Mouse (Mus musculus): ENCODE measurements around the gene Cfap74.

- TF ChIP-seq CTCF (IDR thresholded peaks at IDR 0.05 in 2 of 3, conservative IDR thresholded peaks at IDR 0.05 in 1 of 3; ENCODE audit: control insufficient read depth in 1 of 3, insufficient read depth in 1 of 3, low read depth in 2 of 3, low read length in 3 of 3, poor library complexity in 1 of 3, severe bottlenecking in 1 of 3): no peak
- TF ChIP-seq TBP (IDR thresholded peaks at IDR 0.05; ENCODE audit: low read depth, low read length): no peak
- no peak for TF ChIP-seq ZC3H11A (IDR thresholded peaks at IDR 0.05; ENCODE audit: low read depth, low read length)
- TF ChIP-seq ZMIZ1 (IDR thresholded peaks at IDR 0.05; ENCODE audit: low read depth, low read length): no peak
- no peak for TF ChIP-seq E2F4 (IDR thresholded peaks at IDR 0.05; ENCODE audit: borderline replicate concordance, low read depth, low read length)
- TF ChIP-seq ELF1 (IDR thresholded peaks at IDR 0.05; ENCODE audit: low read depth, low read length): no peak
- TF ChIP-seq MAFK (IDR thresholded peaks at IDR 0.05; ENCODE audit: borderline replicate concordance, low read depth, low read length): no peak
- TF ChIP-seq GABPA (IDR thresholded peaks at IDR 0.05; ENCODE audit: low read depth, low read length): no peak
- TF ChIP-seq POLR2A (IDR thresholded peaks at IDR 0.05; ENCODE audit: control insufficient read depth in 1 of 2, insufficient read depth in 1 of 2, low read depth in 1 of 2, low read length in 2 of 2, poor library complexity in 1 of 2): no peak
- TF ChIP-seq BHLHE40 (IDR thresholded peaks at IDR 0.05; ENCODE audit: borderline replicate concordance, low read depth, low read length): no peak
- no peak for TF ChIP-seq TCF12 (IDR thresholded peaks at IDR 0.05; ENCODE audit: low read depth, low read length)
These were observed 17.3 kb downstream of the Cfap74 start for GRCm38 (mm10) chr4:155426272-155426671.
